Mouse (Mus musculus) liver, embryonic 14.5 days (tissue): ENCODE results near the gene Dpf3.

Source experiments
- CTCF ChIP-seq: IDR thresholded peaks from 2 replicates; pipeline ENCODE4 v1.5.1; 2016; ENCODE audit warnings: antibody characterized with exemption, low read depth, control low read depth
- EP300 ChIP-seq: IDR thresholded peaks from 2 replicates; pipeline ENCODE4 v1.6.1; 2016; ENCODE audit warnings: antibody characterized with exemption, low read depth

GRCm38 (mm10) chr12:83420346-83420745 lies 67.2 kb downstream of the Dpf3 start:
- TF ChIP-seq CTCF = no peak
- TF ChIP-seq EP300 = no peak
